Mouse (Mus musculus) E14TG2a.4 (cell line): Measurements from ENCODE around the gene Thnsl2.

Experiments
- CTCF ChIP-seq: conservative IDR thresholded peaks from 2 replicates; pipeline ENCODE4 v1.5.1; 2014; ENCODE audit warnings: low read length
- NANOG ChIP-seq: IDR thresholded peaks from 2 replicates; pipeline ENCODE4 v1.6.1; 2014; ENCODE audit warnings: borderline replicate concordance, low read length, mixed read lengths
- POU5F1 ChIP-seq: IDR thresholded peaks from 2 replicates; pipeline ENCODE4 v1.6.1; 2014; ENCODE audit warnings: low read length, borderline replicate concordance

- TF ChIP-seq CTCF (no peak), NANOG (no peak), POU5F1 (no peak)
Measured at GRCm38 (mm10) chr6:71184941-71185604, 40.8 kb upstream of the Thnsl2 start.
